8 mouse cellular contexts compared by ENCODE assay signal in genomic region chr16:28564716-28565217, GRCm38 (mm10).
DNase-seq lines count a peak whose midpoint lies in the region; ATAC-seq and TF ChIP-seq lines count a peak whose summit lies in the region.

No protein-coding gene starts in this region.

- no peak overlapping the region for H3K27ac ChIP-seq in lung, embryonic 14.5 days (ENCODE audit: low read depth)
- H3K27ac ChIP-seq in forebrain, postnatal 0 days (ENCODE audit: low read depth, low read length), result no peak overlapping the region
- peak overlapping the region; percentile 42; the same call in 1 of the 2 replicates for H3K27ac ChIP-seq in midbrain, embryonic 10.5 days (replicated peaks)

- under 1% methylated on average over 58 of the region's 58 CpGs for WGBS in lung, embryonic 14.5 days
- whole genome bisulfite sequencing in forebrain, postnatal 0 days, result 0% methylated on average over 58 of the region's 58 CpGs
- WGBS in midbrain, embryonic 10.5 days, result under 1% methylated on average over 55 of the region's 58 CpGs

- peak overlapping the region; percentile 93 for H3K4me2 ChIP-seq in lung, embryonic 14.5 days
- H3K4me2 ChIP-seq in forebrain, postnatal 0 days (ENCODE audit: low read depth), result peak overlapping the region; percentile 87

- peaks cover 20% of the 10 kb centered on the region for H3K27me3 ChIP-seq in lung, embryonic 14.5 days (ENCODE audit: insufficient read depth, low read length)
- H3K27me3 ChIP-seq in forebrain, postnatal 0 days (ENCODE audit: insufficient read depth, low read length), result peaks cover 9% of the 10 kb centered on the region; the same call in 1 of the 2 replicates
- peaks cover 37% of the 10 kb centered on the region for H3K27me3 ChIP-seq in midbrain, embryonic 10.5 days (ENCODE audit: low read depth, poor library complexity, severe bottlenecking)

- TF ChIP-seq CTCF in lung, embryonic 14.5 days (IDR thresholded peaks at IDR 0.05; ENCODE audit: low read depth), result no peak
- TF ChIP-seq CTCF in forebrain, postnatal 0 days (IDR thresholded peaks at IDR 0.05; ENCODE audit: low read depth), result no peak

- no peaks in the 10 kb centered on the region for H3K9me3 ChIP-seq in lung, embryonic 14.5 days (ENCODE audit: low read depth, low read length)
- H3K9me3 ChIP-seq in forebrain, postnatal 0 days (ENCODE audit: low read length), result no peaks in the 10 kb centered on the region
- H3K9me3 ChIP-seq in midbrain, embryonic 10.5 days (replicated peaks), result no peaks in the 10 kb centered on the region

- no peak overlapping the region for H3K9ac ChIP-seq in lung, embryonic 14.5 days
- peak overlapping the region; percentile 54 for H3K9ac ChIP-seq in forebrain, postnatal 0 days

- H3K4me3 ChIP-seq in lung, embryonic 14.5 days (ENCODE audit: low read depth, low read length), result peak overlapping the region; percentile 53
- H3K4me3 ChIP-seq in forebrain, postnatal 0 days (ENCODE audit: low read depth, low read length), result peak overlapping the region; percentile 73
- peak overlapping the region; percentile 79 for H3K4me3 ChIP-seq in midbrain, embryonic 10.5 days

- 0 out of 2 replicates have a peak, but pooled peaks cover 4% of the 10 kb centered on the region for H3K4me1 ChIP-seq in lung, embryonic 14.5 days (ENCODE audit: insufficient read depth)
- no peaks in the 10 kb centered on the region for H3K4me1 ChIP-seq in forebrain, postnatal 0 days (ENCODE audit: insufficient read depth)
- peaks cover 13% of the 10 kb centered on the region for H3K4me1 ChIP-seq in midbrain, embryonic 10.5 days

- no peaks in the 10 kb centered on the region for H3K36me3 ChIP-seq in lung, embryonic 14.5 days (ENCODE audit: insufficient read depth)
- no peaks in the 10 kb centered on the region for H3K36me3 ChIP-seq in forebrain, postnatal 0 days (ENCODE audit: insufficient read depth)
- H3K36me3 ChIP-seq in midbrain, embryonic 10.5 days, result no peaks in the 10 kb centered on the region

- peak; percentile 14 to 17 for DNase-seq in cerebellum, adult 18-20 months
- no peak for DNase-seq in cerebellum, adult 9-10 months
- peak; percentile 7 for DNase-seq in lung, embryonic 14.5 days
- no peak for DNase-seq in lung, postnatal 25 days (ENCODE audit: low spot score)
- DNase-seq in forebrain, postnatal 0 days, result no peak
- peak; percentile 45 for DNase-seq in midbrain, embryonic 10.5 days (ENCODE audit: low spot score)
- DNase-seq in spleen, postnatal 4 days (ENCODE audit: low spot score in 2 of 2), result no peak
- no peak for DNase-seq in thymus, postnatal 0 days (ENCODE audit: low spot score)

- peak; percentile 70; the same call in 1 of the 2 replicates for ATAC-seq in lung, embryonic 14.5 days (ENCODE audit: insufficient read depth)
- ATAC-seq in forebrain, postnatal 0 days, result peak; percentile 69

Comparison
In these comparisons a context has a peak if more than half of its experiments do, and no peak if none do; other contexts are left out.
1. DNase-seq: peak in cerebellum, adult 18-20 months (2 of 2), lung, embryonic 14.5 days (single experiment) and midbrain, embryonic 10.5 days (single experiment); none in cerebellum, adult 9-10 months (single experiment), lung, postnatal 25 days (single experiment), forebrain, postnatal 0 days (single experiment), spleen, postnatal 4 days (0 of 2) and thymus, postnatal 0 days (single experiment).
2. Peak in every context shown above with its lines, with median percentiles within 50 percentile points of each other: H3K4me3 ChIP-seq.